Mouse (Mus musculus) CH12.LX (cell line): ENCODE results near the gene Prelp. TPM values are rescaled to one million over a fixed set of nuclear protein-coding genes. Genes with fewer than 3 reads are reported as not detected.

Source experiments
- DNase-seq: peaks from one replicate; pipeline ENCODE4 v3.0.0-alpha.2; 2013; ENCODE audit errors: extremely low read depth
- H3K27ac ChIP-seq: 2 replicates; pipeline ENCODE4 v1.5.1; 2012; ENCODE audit warnings: low read depth, mild to moderate bottlenecking, control low read depth, moderate library complexity; ENCODE audit not compliant: insufficient read depth
- H3K27me3 ChIP-seq: replicated peaks from 2 replicates; pipeline ENCODE3; 2012; ENCODE audit warnings: inconsistent platforms
- H3K36me3 ChIP-seq, 2 experiments: replicated peaks in 1 of 2; 2 replicates each; pipeline versions ENCODE3 to v1.6.1; 2012; ENCODE audit warnings: inconsistent platforms in 1 of 2, low read length in 1 of 2, mild to moderate bottlenecking in 1 of 2, mixed read lengths in 1 of 2, moderate library complexity in 1 of 2; ENCODE audit not compliant: control insufficient read depth in 1 of 2, insufficient read depth in 1 of 2
- H3K4me1 ChIP-seq, 2 experiments: 2 replicates each; pipeline ENCODE4 v1.6.1; 2012; ENCODE audit warnings: inconsistent platforms in 1 of 2, moderate library complexity in 1 of 2; ENCODE audit not compliant: insufficient read depth in 2 of 2, control insufficient read depth in 1 of 2
- H3K4me2 ChIP-seq: 2 replicates; pipeline ENCODE4 v1.6.1; 2012; ENCODE audit warnings: low read depth, mild to moderate bottlenecking, control low read depth; ENCODE audit not compliant: poor library complexity, insufficient read depth, severe bottlenecking
- H3K4me3 ChIP-seq, 3 experiments: fragments of 150-350 bp in 1 of 3; sonication (generic) in 1 of 3; replicated peaks in 1 of 3; 2 replicates each; pipeline versions ENCODE3 to v1.5.1; 2011 to 2012; ENCODE audit warnings: low read depth in 2 of 3, low read length in 2 of 3, mild to moderate bottlenecking in 2 of 3, moderate library complexity in 2 of 3, control low read depth in 1 of 3, improper control_type of control experiment in 1 of 3, inconsistent platforms in 1 of 3, mixed read lengths in 1 of 3; ENCODE audit not compliant: poor library complexity in 1 of 3
- H3K79me2 ChIP-seq: replicated peaks from 2 replicates; pipeline ENCODE4 v1.6.1; 2012; ENCODE audit warnings: mild to moderate bottlenecking, moderate library complexity; ENCODE audit not compliant: control insufficient read depth, poor library complexity, insufficient read depth, severe bottlenecking; ENCODE audit errors: extremely low read depth
- H3K9ac ChIP-seq: 2 replicates; pipeline ENCODE4 v1.6.1; 2012; ENCODE audit warnings: low read depth, mild to moderate bottlenecking, control low read depth, moderate library complexity; ENCODE audit not compliant: insufficient read depth
- H3K9me3 ChIP-seq: replicated peaks from 2 replicates; pipeline ENCODE3; 2012; ENCODE audit warnings: low read length, inconsistent platforms, mixed read lengths
- BHLHE40 ChIP-seq: IDR thresholded peaks from 2 replicates; pipeline ENCODE4 v1.6.1; 2011; ENCODE audit warnings: mild to moderate bottlenecking, low read depth, low read length, improper control_type of control experiment
- CHD1 ChIP-seq: IDR thresholded peaks from 2 replicates; pipeline ENCODE4 v1.6.1; 2012; ENCODE audit warnings: low read depth, low read length, improper control_type of control experiment, inconsistent platforms
- CTCF ChIP-seq, 2 experiments: IDR thresholded peaks in 1 of 2; conservative IDR thresholded peaks in 1 of 2; 2 replicates each; pipeline ENCODE4 v1.5.1; 2011 to 2012; ENCODE audit warnings: low read depth in 2 of 2, low read length in 2 of 2, improper control_type of control experiment in 1 of 2, inconsistent platforms in 1 of 2, mild to moderate bottlenecking in 1 of 2, moderate library complexity in 1 of 2
- E2F4 ChIP-seq: IDR thresholded peaks from 2 replicates; pipeline ENCODE4 v1.6.1; 2011; ENCODE audit warnings: low read depth, low read length, improper control_type of control experiment; ENCODE audit not compliant: insufficient replicate concordance
- ETS1 ChIP-seq: conservative IDR thresholded peaks from 2 replicates; pipeline ENCODE4 v1.6.1; 2012; ENCODE audit warnings: low read depth, mild to moderate bottlenecking, inconsistent platforms, low read length, improper control_type of control experiment, moderate library complexity
- HCFC1 ChIP-seq: IDR thresholded peaks from 2 replicates; pipeline ENCODE4 v1.6.1; 2012; ENCODE audit warnings: low read depth, mild to moderate bottlenecking, inconsistent platforms, low read length, improper control_type of control experiment
- IRF4 ChIP-seq: IDR thresholded peaks from 2 replicates; pipeline ENCODE4 v1.6.1; 2014; ENCODE audit warnings: low read depth, mild to moderate bottlenecking, inconsistent platforms, low read length, improper control_type of control experiment
- MAZ ChIP-seq: IDR thresholded peaks from 2 replicates; pipeline ENCODE4 v1.6.1; 2012; ENCODE audit warnings: low read depth, mild to moderate bottlenecking, inconsistent platforms, low read length, improper control_type of control experiment, moderate library complexity
- MEF2A ChIP-seq: IDR thresholded peaks from 2 replicates; pipeline ENCODE4 v1.6.1; 2014; ENCODE audit warnings: low read depth, mild to moderate bottlenecking, inconsistent platforms, low read length, improper control_type of control experiment, borderline replicate concordance
- MYC ChIP-seq: IDR thresholded peaks from 2 replicates; pipeline ENCODE4 v1.6.1; 2011; ENCODE audit warnings: low read depth, mild to moderate bottlenecking, improper control_type of control experiment, low read length
- NRF1 ChIP-seq: IDR thresholded peaks from 2 replicates; pipeline ENCODE4 v1.6.1; 2014; ENCODE audit warnings: low read depth, mild to moderate bottlenecking, inconsistent platforms, low read length, improper control_type of control experiment, moderate library complexity
- PAX5 ChIP-seq: IDR thresholded peaks from 2 replicates; pipeline ENCODE4 v1.6.1; 2012; ENCODE audit warnings: low read length, inconsistent platforms, mixed read lengths
- POLR2AphosphoS2 ChIP-seq: IDR thresholded peaks from 2 replicates; pipeline ENCODE4 v1.6.1; 2011; ENCODE audit warnings: low read depth, low read length, improper control_type of control experiment
- RCOR1 ChIP-seq: conservative IDR thresholded peaks from 2 replicates; pipeline ENCODE4 v1.6.1; 2012; ENCODE audit warnings: low read depth, mild to moderate bottlenecking, inconsistent platforms, low read length, improper control_type of control experiment
- SMC3 ChIP-seq: IDR thresholded peaks from 2 replicates; pipeline ENCODE4 v1.6.1; 2011; ENCODE audit warnings: low read depth, low read length, improper control_type of control experiment
- TBP ChIP-seq: conservative IDR thresholded peaks from 2 replicates; pipeline ENCODE4 v1.6.1; 2011; ENCODE audit warnings: low read depth, low read length, improper control_type of control experiment
- USF1 ChIP-seq: IDR thresholded peaks from 2 replicates; pipeline ENCODE4 v1.6.1; 2014; ENCODE audit warnings: low read depth, mild to moderate bottlenecking, inconsistent platforms, low read length, improper control_type of control experiment
- USF2 ChIP-seq: conservative IDR thresholded peaks from 2 replicates; pipeline ENCODE4 v1.6.1; 2011; ENCODE audit warnings: low read depth, low read length, improper control_type of control experiment
- ZKSCAN1 ChIP-seq: IDR thresholded peaks from 2 replicates; pipeline ENCODE4 v1.6.1; 2012; ENCODE audit warnings: low read depth, inconsistent platforms, low read length, improper control_type of control experiment, borderline replicate concordance
- dilution Hi-C: fragments of 300-500 bp; cut with MboI; formaldehyde crosslinking; loops from 2 replicates; pipeline ENCODE4 v1.14.3; 2020; ENCODE audit warnings: low sequenced_read_pairs; ENCODE audit not compliant: extremely low pct_unique_long_range_greater_than_20kb, extremely low pct_ligation_motif_present
- in situ Hi-C: fragments of 300-500 bp; cut with MboI; formaldehyde crosslinking; loops from 3 replicates; pipeline ENCODE4 v1.14.3; 2019; ENCODE audit warnings: low sequenced_read_pairs, low pct_ligation_motif_present, low pct_unique_long_range_greater_than_20kb, mixed read lengths
- polyA plus RNA-seq: library from polyadenylated mRNA; unstranded; fragments of >175 nt; gene quantifications from 2 replicates; pipeline ENCODE4 v1.2.1, GENCODE M21; 2012; ENCODE audit warnings: low read depth; ENCODE audit not compliant: insufficient read length
- total RNA-seq, 2 experiments: library from RNA; depleted of rRNA; stranded (reverse); fragments of 300-350 nt in 1 of 2; fragments of >200 nt in 1 of 2; gene quantifications; 2 replicates each; pipeline ENCODE4 v1.2.3; 2012 to 2014

Prelp gene
- total and polyA plus RNA-seq, 3 experiments, result not detected

DNA sequence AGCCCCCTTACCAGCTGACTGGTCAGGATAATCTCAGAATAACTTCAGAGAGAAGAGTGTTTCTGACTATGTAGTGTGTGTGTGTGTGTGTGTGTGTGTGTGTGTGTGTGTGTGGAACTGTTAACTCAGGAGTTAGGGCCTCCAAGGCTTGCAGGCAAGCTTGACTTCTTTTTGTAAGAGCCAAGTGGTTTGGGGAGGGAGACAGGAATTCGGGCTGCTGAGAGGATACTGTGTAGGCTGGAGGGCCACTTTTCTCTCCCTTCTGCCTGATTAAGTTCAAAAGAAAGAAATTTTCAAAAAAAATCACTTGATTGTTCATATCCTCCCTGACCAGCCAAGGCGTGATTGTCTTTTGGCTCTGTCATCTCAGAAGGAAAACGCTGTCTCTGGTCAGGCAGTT lies 813 bp downstream of the Prelp start:
- Histone ChIP-seq H3K4me1 (no peaks in the 10 kb centered on the region), H3K27me3 (peaks cover 84% of the 10 kb centered on the region), H3K36me3 (no peaks in the 10 kb centered on the region), H3K9me3 (no peaks in the 10 kb centered on the region), H3K79me2 (no peaks in the 10 kb centered on the region), H3K9ac (no peak overlapping the region), H3K4me3 (no peak overlapping the region), H3K4me2 (no peak overlapping the region), H3K27ac (no peak overlapping the region)
- TF ChIP-seq MEF2A, result no peak
- no peak for TF ChIP-seq MYC
- no peak for TF ChIP-seq POLR2AphosphoS2
- TF ChIP-seq USF2, result no peak
- TF ChIP-seq USF1, result no peak
- no peak for TF ChIP-seq CHD1
- TF ChIP-seq BHLHE40, result no peak
- no peak for TF ChIP-seq IRF4
- no peak for TF ChIP-seq ETS1
- no peak for TF ChIP-seq E2F4
- TF ChIP-seq CTCF (conservative IDR thresholded peaks at IDR 0.05 in 1 of 2, IDR thresholded peaks at IDR 0.05 in 1 of 2; ENCODE audit: low read depth in 2 of 2, low read length in 2 of 2), result no peak
- TF ChIP-seq NRF1, result no peak
- TF ChIP-seq MAZ, result no peak
- TF ChIP-seq ZKSCAN1, result no peak
- no peak for TF ChIP-seq PAX5
- no peak for TF ChIP-seq TBP
- dilution Hi-C loops (no loop called here), in situ Hi-C loops (loop anchor here (25.0 kb wide), 1 partner anchor 392 kb away; no protein-coding TSS in a partner anchor)
- no peak for DNase-seq

DNA sequence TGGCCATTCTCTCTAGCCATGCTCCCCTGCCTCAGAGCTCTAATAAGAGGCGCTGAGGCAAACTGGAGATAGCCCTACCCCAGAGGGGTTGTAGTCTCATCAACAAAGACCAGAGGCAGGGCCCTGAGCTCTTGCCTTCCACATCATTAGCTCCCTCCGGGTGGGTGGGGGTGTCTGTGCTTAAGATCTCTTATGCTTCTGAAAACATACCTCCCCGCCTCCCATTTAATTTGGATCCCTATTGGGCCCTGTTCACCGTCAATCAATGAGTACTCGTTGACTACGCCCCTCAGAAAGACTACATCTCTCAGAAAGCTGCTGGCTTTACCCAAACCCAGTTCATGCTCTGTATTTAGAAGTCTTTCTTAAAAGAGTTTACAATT lies 3.1 kb downstream of the Prelp start:
- dilution Hi-C loops, result no loop called here
- no peak overlapping the region for H3K9ac ChIP-seq
- no peaks in the 10 kb centered on the region for H3K36me3 ChIP-seq
- no peaks in the 10 kb centered on the region for H3K9me3 ChIP-seq
- DNase-seq, result no peak
- no peak overlapping the region for H3K27ac ChIP-seq
- no peaks in the 10 kb centered on the region for H3K4me1 ChIP-seq
- in situ Hi-C loops, result loop anchor here (25.0 kb wide), 1 partner anchor 394 kb away; no protein-coding TSS in a partner anchor
- peaks cover 94% of the 10 kb centered on the region for H3K27me3 ChIP-seq
- H3K4me2 ChIP-seq, result no peak overlapping the region
- TF ChIP-seq SMC3 (no peak), HCFC1 (no peak), RCOR1 (no peak)
- TF ChIP-seq, all 38 proteins: peak for 0
- no peaks in the 10 kb centered on the region for H3K79me2 ChIP-seq
- H3K4me3 ChIP-seq, result no peak overlapping the region
